Mouse (Mus musculus) lung, postnatal 0 days (tissue): ENCODE measurements around the gene AW549877. TPM values are rescaled to one million over a fixed set of nuclear protein-coding genes. Genes with fewer than 3 reads are reported as not detected.

ENCODE experiments used
- ATAC-seq: fragments of 200-750 bp; cut with Nextera tagmentation; 2 replicates; pipeline ENCODE4 v1.8.0; 2017; ENCODE audit warnings: moderate library complexity
- DNase-seq: peaks from one replicate; pipeline ENCODE4 v3.0.0-alpha.2; 2016; ENCODE audit warnings: low spot score
- H3K27ac ChIP-seq: fragments of 300-500 bp; sonication (generic); 2 replicates; pipeline ENCODE4 v1.5.1; 2014; ENCODE audit warnings: antibody characterized with exemption, mild to moderate bottlenecking, low read length, mixed read lengths
- H3K27me3 ChIP-seq: fragments of 300-500 bp; sonication (generic); replicated peaks from 2 replicates; pipeline ENCODE4 v1.6.1; 2014; ENCODE audit warnings: low read length, mixed read lengths; ENCODE audit not compliant: insufficient read depth
- H3K36me3 ChIP-seq: fragments of 300-500 bp; sonication (generic); 2 replicates; pipeline ENCODE4 v1.6.1; 2014; ENCODE audit warnings: low read length, mixed read lengths; ENCODE audit not compliant: insufficient read depth
- H3K4me1 ChIP-seq: fragments of 300-500 bp; sonication (generic); 2 replicates; pipeline ENCODE4 v1.6.1; 2014; ENCODE audit warnings: antibody characterized with exemption, low read depth, low read length, mixed read lengths; ENCODE audit not compliant: insufficient read depth
- H3K4me2 ChIP-seq: fragments of 300-500 bp; sonication (generic); replicated peaks from 2 replicates; pipeline ENCODE4 v1.6.1; 2014; ENCODE audit warnings: low read depth, mild to moderate bottlenecking, low read length, moderate library complexity, mixed read lengths
- H3K4me3 ChIP-seq: fragments of 300-500 bp; sonication (generic); 2 replicates; pipeline ENCODE4 v1.5.1; 2014; ENCODE audit warnings: low read depth, low read length
- H3K9ac ChIP-seq: fragments of 300-500 bp; sonication (generic); replicated peaks from 2 replicates; pipeline ENCODE4 v1.6.1; 2014; ENCODE audit warnings: low read depth, mild to moderate bottlenecking
- H3K9me3 ChIP-seq: fragments of 300-500 bp; sonication (generic); 2 replicates; pipeline ENCODE4 v1.6.1; 2016; ENCODE audit warnings: low read length, mixed read lengths
- CTCF ChIP-seq: IDR thresholded peaks from 2 replicates; pipeline ENCODE4 v1.5.1; 2016; ENCODE audit warnings: antibody characterized with exemption, mild to moderate bottlenecking
- EP300 ChIP-seq: IDR thresholded peaks from 2 replicates; pipeline ENCODE4 v1.6.1; 2016; ENCODE audit warnings: antibody characterized with exemption, mild to moderate bottlenecking, control low read depth
- WGBS: fragments of 180-500 bp; shearing (Covaris S2); extraction: QIAGEN DNeasy Blood & Tissue Kit; methylation state at CpG from one replicate; pipeline ENCODE4 v1.1.7; 2014; 5-methylcytosine and 5-hydroxymethylcytosine counted together
- polyA plus RNA-seq: library from polyadenylated mRNA; unstranded; fragments of >200 nt; fragmentation: Nextera tagmentation; extraction: Ambion mirVana; gene quantifications from 2 replicates; pipeline ENCODE4 v1.2.1, GENCODE M21; 2015

AW549877 gene
- polyA plus RNA-seq, 1 experiment from 2014 or later = 21.7 TPM

DNA sequence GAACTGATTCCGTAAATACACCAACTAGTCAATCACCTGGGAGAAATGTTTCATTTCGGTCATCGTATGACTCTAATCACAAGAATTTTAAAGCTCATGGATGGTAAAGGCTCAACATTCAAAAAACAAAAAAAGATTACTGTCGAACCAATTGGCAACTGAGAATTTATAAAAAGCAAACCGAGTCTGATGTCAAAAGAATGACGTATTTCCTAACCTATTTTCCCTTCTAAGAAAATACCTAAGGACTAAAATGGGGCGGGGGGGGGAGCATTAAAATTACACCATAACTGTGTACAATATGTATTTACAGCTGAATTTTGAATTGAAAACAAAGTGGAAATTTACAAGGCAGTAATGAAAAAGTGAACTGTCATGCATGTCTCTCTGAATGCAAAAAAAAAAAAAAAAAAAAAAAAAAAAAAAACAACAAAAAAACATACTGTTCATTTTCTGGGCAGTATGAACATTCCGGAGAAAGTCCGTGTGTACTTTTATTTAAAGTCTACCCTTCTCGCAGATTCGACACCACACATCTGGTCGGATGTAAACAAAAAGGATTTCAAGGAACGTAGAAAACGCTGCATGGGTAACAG, 594 bp downstream of the AW549877 start:
- Histone ChIP-seq H3K27ac (peak overlapping the region; percentile 97), H3K4me3 (peak overlapping the region; percentile 76), H3K36me3 (peaks cover 16% of the 10 kb centered on the region; the same call in 1 of the 2 replicates), H3K4me2 (peak overlapping the region; percentile 51), H3K9me3 (no peaks in the 10 kb centered on the region), H3K4me1 (no peaks in the 10 kb centered on the region), H3K9ac (peak overlapping the region; percentile 76), H3K27me3 (no peaks in the 10 kb centered on the region)
- 20% methylated on average over 14 of the region's 14 CpGs for WGBS
- no peak for TF ChIP-seq EP300
- TF ChIP-seq CTCF = no peak
- ATAC-seq (no peak), DNase-seq (peak; percentile 19)

DNA sequence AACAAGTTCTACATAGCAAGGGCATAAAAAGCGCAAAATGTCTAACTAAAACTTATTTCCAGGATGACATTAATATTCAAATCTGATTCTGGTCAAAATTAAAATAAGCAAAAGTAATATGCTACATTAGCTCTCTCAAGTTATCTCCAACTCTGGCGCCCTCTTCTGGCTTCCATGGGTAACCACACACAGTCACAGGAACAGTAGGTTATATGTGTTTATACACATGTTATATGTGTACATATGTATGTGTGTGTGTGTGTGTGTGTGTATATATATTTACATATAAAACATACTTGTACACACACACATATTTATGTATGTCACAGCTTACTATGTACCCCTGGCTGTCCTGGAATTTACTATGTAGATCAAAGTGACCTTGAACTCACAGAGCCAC, 7.6 kb downstream of the AW549877 start:
- DNase-seq = peak; percentile 55
- 58% methylated on average over 2 of the region's 2 CpGs for WGBS

DNA sequence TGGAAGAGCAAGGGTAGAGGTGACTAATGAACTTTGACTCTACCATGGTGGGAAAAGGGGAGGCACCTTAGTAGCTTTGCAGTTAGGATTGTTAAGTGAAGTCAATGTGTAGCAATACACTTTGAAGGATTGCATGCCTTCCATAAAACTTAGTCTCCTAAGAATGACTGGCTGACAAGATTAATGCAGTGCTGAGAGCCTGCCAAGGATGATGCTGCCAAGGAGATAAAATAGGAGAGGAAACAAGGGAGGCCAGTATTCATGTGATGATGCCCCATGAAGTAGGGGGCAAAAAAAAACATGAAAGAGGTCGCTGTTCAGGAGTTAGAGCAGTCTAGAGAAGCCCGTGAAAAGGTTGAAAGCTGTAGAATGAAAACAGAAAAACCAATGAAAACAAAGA, 10.7 kb downstream of the AW549877 start:
- H3K27me3 ChIP-seq = no peaks in the 10 kb centered on the region
- no peak overlapping the region for H3K4me3 ChIP-seq
- no peak for TF ChIP-seq EP300
- TF ChIP-seq CTCF = no peak
- H3K27ac ChIP-seq = no peak overlapping the region
- DNase-seq (no peak), ATAC-seq (no peak)
- H3K9ac ChIP-seq = no peak overlapping the region
- H3K36me3 ChIP-seq = peaks cover 12% of the 10 kb centered on the region; the same call in 1 of the 2 replicates
- WGBS = 83% methylated on average over 2 of the region's 2 CpGs
- no peaks in the 10 kb centered on the region for H3K9me3 ChIP-seq
- no peak overlapping the region for H3K4me2 ChIP-seq
- no peaks in the 10 kb centered on the region for H3K4me1 ChIP-seq

More for the DNA sequence above, 7.6 kb downstream of the AW549877 start:
- no peak overlapping the region for H3K9ac ChIP-seq
- no peak overlapping the region for H3K4me2 ChIP-seq
- H3K9me3 ChIP-seq = no peaks in the 10 kb centered on the region
- H3K4me3 ChIP-seq = no peak overlapping the region
- no peak overlapping the region for H3K27ac ChIP-seq
- H3K4me1 ChIP-seq = no peaks in the 10 kb centered on the region
- TF ChIP-seq CTCF = peak; percentile 78
- TF ChIP-seq EP300 = no peak
- H3K36me3 ChIP-seq = peaks cover 28% of the 10 kb centered on the region
- no peaks in the 10 kb centered on the region for H3K27me3 ChIP-seq
- ATAC-seq = no peak

DNA sequence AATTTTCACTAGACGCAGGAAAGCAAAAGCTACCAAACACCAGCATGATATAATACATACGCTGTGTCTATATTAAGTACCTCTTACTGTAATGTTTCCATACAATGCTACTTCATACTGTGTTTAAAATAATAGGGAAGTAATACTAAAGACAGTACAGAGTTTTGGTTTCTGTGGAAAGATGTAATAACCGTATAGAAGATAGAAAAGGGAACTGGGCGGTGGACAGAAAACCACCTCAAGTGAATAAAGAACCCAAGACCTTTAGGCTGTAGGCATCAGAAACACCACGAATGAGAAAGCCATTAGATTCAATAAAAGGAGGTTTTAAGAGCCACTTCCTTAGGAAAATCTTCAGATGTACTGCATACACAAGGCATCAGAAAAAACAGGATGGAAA, 12.8 kb downstream of the AW549877 start:
- no peaks in the 10 kb centered on the region for H3K27me3 ChIP-seq
- H3K9me3 ChIP-seq = no peaks in the 10 kb centered on the region
- no peak for ATAC-seq
- WGBS = 86% methylated on average over 5 of the region's 5 CpGs
- H3K4me1 ChIP-seq = no peaks in the 10 kb centered on the region
- no peak overlapping the region for H3K4me2 ChIP-seq
- no peak overlapping the region for H3K27ac ChIP-seq
- no peak for DNase-seq
- no peak overlapping the region for H3K9ac ChIP-seq
- no peak for TF ChIP-seq EP300
- TF ChIP-seq CTCF = no peak
- H3K4me3 ChIP-seq = no peak overlapping the region
- peaks cover 12% of the 10 kb centered on the region; the same call in 1 of the 2 replicates for H3K36me3 ChIP-seq

DNA sequence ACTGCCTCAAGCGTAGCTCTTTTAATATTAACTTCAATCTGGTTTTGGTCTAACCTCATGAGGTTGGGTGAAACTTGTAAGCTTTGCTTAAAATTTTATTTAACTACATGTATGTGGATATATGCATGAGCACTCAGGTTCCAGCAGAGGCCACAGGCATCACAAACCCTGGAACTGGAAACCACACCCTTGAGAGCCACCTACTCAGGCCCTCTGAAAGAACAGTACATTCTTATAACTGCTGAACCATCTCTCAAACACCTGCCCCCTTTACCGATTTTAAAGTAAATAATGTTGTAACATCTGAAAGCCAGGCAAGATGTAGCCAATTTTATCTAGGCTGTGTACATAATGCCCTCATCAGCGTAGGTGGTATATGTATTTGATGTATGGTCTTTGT, 15.7 kb downstream of the AW549877 start:
- Histone ChIP-seq H3K27ac (peak overlapping the region; percentile 98), H3K9ac (peak overlapping the region; percentile 83; the same call in 1 of the 2 replicates), H3K27me3 (no peaks in the 10 kb centered on the region), H3K36me3 (0 out of 2 replicates have a peak, but pooled peaks cover 3% of the 10 kb centered on the region), H3K4me1 (no peaks in the 10 kb centered on the region), H3K4me3 (no peak overlapping the region; the same call in 1 of the 2 replicates), H3K4me2 (peak overlapping the region; percentile 72), H3K9me3 (no peaks in the 10 kb centered on the region)
- WGBS = 55% methylated on average over 3 of the region's 3 CpGs
- peak; percentile 46 for ATAC-seq
- peak; percentile 54 for DNase-seq
- TF ChIP-seq EP300 (no peak; the same call in 1 of the 2 replicates), CTCF (no peak)

DNA sequence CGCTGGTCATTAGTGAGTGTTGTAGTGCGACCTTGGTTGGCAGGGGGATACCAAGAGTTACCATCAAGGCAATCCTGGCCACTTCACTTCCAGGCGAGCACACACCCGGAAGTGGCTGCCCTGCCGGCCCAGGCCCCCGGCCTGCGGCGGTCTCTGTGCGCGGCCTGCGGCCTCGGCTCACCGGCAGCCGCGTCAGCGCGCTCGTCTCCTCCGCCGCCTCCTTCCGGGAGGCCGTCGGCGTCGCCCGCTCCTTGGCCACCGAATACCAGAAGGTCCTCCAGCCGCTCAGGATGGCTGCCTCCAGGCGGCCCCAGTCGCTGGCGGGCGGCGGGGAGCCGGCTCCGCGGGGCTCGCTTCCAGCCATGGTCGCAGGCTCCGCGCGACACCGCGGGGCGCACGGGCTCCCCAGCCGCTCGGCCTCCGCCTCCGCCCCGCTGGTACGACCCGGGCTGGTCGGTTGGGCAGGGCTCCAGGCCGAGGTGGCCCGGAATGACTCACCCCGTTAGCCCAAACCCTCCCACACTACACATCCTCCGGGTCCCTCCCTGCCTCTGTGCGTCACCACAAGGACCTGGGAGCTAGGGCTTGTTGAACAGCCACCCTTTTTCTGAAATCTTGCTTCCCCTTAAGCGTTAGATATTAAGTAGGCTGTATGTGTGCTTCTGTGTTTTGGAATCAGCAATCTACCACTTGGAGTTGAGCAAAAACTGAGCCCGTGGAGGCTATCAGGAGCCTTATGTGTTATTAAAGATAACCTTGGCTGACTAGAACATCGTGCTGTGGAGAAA, 16.3 kb downstream of the AW549877 start, which contains the start of gene Fbxo4:
Gene Fbxo4, minus strand, starts transcription at position 513 of the 788 bp plus-strand sequence.
- DNase-seq = peak; percentile 97
- under 1% methylated on average over 40 of the region's 61 CpGs for WGBS
- TF ChIP-seq CTCF (0 out of 2 replicates have a peak, but pooled peaks have one; percentile 22), EP300 (no peak)

More for the DNA sequence above, 16.3 kb downstream of the AW549877 start, which contains the start of gene Fbxo4:
- Histone ChIP-seq H3K4me1 (no peaks in the 10 kb centered on the region), H3K27ac (peak within 1 kb of the TSS; percentile 98), H3K4me3 (peak within 1 kb of the TSS; percentile 66), H3K9me3 (no peaks in the 10 kb centered on the region), H3K36me3 (no peaks in the 10 kb centered on the region), H3K27me3 (no peaks in the 10 kb centered on the region), H3K4me2 (peak within 1 kb of the TSS; percentile 72), H3K9ac (peak within 1 kb of the TSS; percentile 83)
- ATAC-seq = peak; percentile 100
